Mouse (Mus musculus) embryonic facial prominence, embryonic 12.5 days (tissue): ENCODE data around the gene Gjc2. TPM values are rescaled to one million over a fixed set of nuclear protein-coding genes. Genes with fewer than 3 reads are reported as not detected.

Source experiments
- ATAC-seq: fragments of 200-750 bp; cut with Nextera tagmentation; 2 replicates; pipeline ENCODE4 v1.8.0; 2017; ENCODE audit not compliant: insufficient number of reproducible peaks, insufficient read depth, low FRiP score, low TSS enrichment
- H3K27ac ChIP-seq: fragments of 300-500 bp; sonication (generic); 2 replicates; pipeline ENCODE4 v1.5.1; 2016; ENCODE audit warnings: mild to moderate bottlenecking
- H3K27me3 ChIP-seq: fragments of 300-500 bp; sonication (generic); 2 replicates; pipeline ENCODE4 v1.6.1; 2016; ENCODE audit warnings: mild to moderate bottlenecking, moderate library complexity
- H3K36me3 ChIP-seq: fragments of 300-500 bp; sonication (generic); 2 replicates; pipeline ENCODE4 v1.6.1; 2016; ENCODE audit warnings: mild to moderate bottlenecking
- H3K4me1 ChIP-seq: fragments of 300-500 bp; sonication (generic); 2 replicates; pipeline ENCODE4 v1.6.1; 2016
- H3K4me2 ChIP-seq: fragments of 300-500 bp; sonication (generic); replicated peaks from 2 replicates; pipeline ENCODE4 v1.6.1; 2016; ENCODE audit warnings: mild to moderate bottlenecking, moderate library complexity
- H3K4me3 ChIP-seq: fragments of 300-500 bp; sonication (generic); 2 replicates; pipeline ENCODE4 v1.5.1; 2016; ENCODE audit warnings: mild to moderate bottlenecking
- H3K9ac ChIP-seq: fragments of 300-500 bp; sonication (generic); 2 replicates; pipeline ENCODE4 v1.6.1; 2016; ENCODE audit warnings: mild to moderate bottlenecking, moderate library complexity
- H3K9me3 ChIP-seq: fragments of 300-500 bp; sonication (generic); 2 replicates; pipeline ENCODE4 v1.6.1; 2016; ENCODE audit warnings: mild to moderate bottlenecking, moderate library complexity
- WGBS: fragments of 180-500 bp; shearing (Covaris S2); methylation state at CpG from one replicate; pipeline ENCODE4 v1.1.7; 2016; 5-methylcytosine and 5-hydroxymethylcytosine counted together
- polyA plus RNA-seq: library from polyadenylated mRNA; unstranded; fragments of >200 nt; fragmentation: Nextera tagmentation; extraction: Ambion mirVana; gene quantifications from 2 replicates; pipeline ENCODE4 v1.2.1, GENCODE M21; 2016

The Gjc2 gene
- polyA plus RNA-seq, 1 experiment from 2014 or later, result 1.00 TPM

DNA sequence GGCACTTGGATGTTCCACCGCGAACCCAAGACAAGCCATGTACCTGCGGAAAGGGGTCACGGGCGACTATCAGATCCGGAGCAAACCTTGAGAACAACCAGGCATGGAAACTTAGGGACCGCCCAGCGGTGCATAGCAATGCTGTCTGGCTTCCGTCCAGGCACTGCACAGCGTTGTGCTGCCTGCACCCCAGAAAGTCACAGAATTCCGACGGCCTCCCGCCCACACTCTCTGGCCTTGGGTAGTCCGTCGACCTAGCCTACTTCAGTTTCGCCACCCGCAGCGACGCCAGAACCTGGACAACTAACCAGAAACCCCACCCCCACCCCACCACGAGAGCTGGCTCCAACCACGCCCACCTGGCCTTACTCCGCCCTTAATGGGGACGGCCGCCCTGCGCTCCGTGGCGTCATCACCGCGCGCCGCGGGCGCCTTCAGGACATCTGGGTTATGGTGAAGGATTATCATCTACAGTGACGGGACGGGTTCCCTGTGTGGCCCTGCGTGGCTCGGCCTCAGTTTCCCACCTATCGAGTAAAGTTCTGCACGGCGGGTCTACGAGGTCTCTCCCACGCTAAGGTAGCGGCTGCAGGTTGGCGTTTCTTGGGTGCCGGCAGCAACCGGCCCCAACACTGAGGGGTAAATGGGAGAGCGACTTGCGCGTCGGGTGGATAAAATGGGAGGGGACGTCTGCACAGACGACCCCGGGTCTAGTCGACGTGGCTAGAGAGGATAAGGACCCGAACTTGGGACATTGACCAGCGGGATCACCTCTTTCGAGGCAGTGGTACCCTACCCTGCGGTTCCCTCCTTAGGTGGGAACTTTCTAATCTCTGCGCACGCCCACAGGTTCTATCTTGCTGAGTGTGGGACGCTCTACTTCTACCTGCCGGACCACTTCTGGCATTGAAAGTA lies 19.3 kb upstream of the Gjc2 start, which contains the start of gene Mrpl55:
Mrpl55 (plus strand) TSS at position 406 of the 915 bp plus-strand sequence.
- Histone ChIP-seq H3K4me1 (peaks cover 14% of the 10 kb centered on the region), H3K4me2 (peak within 1 kb of the TSS; percentile 73), H3K27ac (peak within 1 kb of the TSS; percentile 72), H3K27me3 (no peaks in the 10 kb centered on the region), H3K9ac (peak within 1 kb of the TSS; percentile 78), H3K36me3 (peaks cover 40% of the 10 kb centered on the region), H3K4me3 (peak within 1 kb of the TSS; percentile 89), H3K9me3 (no peaks in the 10 kb centered on the region)
- ATAC-seq, result peak; percentile 87
- under 1% methylated on average over 63 of the region's 63 CpGs for WGBS

DNA sequence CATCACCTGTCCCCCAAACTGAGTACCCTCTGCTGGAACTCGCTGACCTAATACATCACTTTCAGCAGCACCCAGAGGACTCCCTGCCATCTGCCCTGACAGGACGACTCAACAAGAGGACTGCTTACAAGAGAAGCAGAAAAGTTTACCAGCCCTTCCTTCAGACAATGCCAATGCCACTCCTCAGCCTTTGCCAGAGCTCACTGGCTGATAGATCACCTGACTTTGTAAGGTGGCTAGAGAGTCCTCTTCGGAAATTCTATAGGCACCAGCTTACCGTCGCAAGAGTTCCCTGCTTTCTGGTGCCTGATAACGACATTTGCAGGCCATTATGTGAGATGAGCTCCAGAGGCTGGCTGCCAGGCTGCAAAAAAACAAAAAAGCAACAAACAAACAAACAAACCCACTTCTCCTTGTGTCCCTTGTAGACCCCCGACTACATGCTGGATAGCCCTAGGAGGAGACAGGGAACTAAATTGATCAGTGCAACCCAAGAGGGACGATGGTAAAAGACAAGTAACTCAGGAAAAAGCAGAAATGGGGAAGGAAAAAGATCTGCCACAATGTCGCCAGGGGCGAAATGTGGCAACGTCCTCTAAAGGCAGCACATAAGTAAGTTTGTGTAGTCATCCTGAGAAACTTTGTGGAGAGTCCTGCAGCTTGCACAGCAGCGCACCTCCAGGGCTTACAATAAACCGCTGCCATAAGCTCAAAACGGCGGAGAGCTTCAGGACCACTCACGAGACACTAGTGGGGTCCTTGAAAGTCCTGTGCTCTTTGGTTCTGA lies 18.4 kb upstream of the Gjc2 start:
- no peaks in the 10 kb centered on the region for H3K9me3 ChIP-seq
- H3K4me2 ChIP-seq, result peak overlapping the region; percentile 73
- peaks cover 14% of the 10 kb centered on the region for H3K4me1 ChIP-seq
- WGBS, result 35% methylated on average over 16 of the region's 16 CpGs
- ATAC-seq, result peak; percentile 13; the same call in 1 of the 2 replicates
- peak overlapping the region; percentile 72; the same call in 1 of the 2 replicates for H3K27ac ChIP-seq
- H3K36me3 ChIP-seq, result peaks cover 34% of the 10 kb centered on the region
- H3K9ac ChIP-seq, result peak overlapping the region; percentile 78
- H3K27me3 ChIP-seq, result no peaks in the 10 kb centered on the region
- H3K4me3 ChIP-seq, result peak overlapping the region; percentile 89

DNA sequence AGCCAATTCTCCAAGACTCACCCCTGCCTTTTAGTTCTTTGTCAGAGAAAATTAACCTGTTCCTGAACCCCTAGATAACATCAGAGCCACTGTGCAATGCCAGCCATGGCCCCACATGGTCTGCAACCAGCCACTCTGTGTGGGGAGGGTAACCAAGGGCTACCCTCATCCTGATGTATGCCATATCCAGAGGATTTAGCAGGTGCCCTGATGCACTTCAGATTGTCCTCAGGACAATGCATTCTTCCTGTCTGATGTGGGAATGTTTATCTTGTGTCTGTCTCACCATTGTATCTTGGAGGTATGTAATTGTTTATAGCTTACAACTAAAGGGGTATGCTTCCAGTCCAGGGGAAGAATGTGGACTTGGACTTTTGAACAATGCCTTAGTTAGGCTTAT lies 13.2 kb upstream of the Gjc2 start:
- Histone ChIP-seq H3K4me1 (peaks cover 4% of the 10 kb centered on the region), H3K9me3 (no peaks in the 10 kb centered on the region), H3K4me3 (no peak overlapping the region), H3K4me2 (no peak overlapping the region), H3K27me3 (no peaks in the 10 kb centered on the region), H3K9ac (no peak overlapping the region), H3K27ac (no peak overlapping the region), H3K36me3 (peaks cover 12% of the 10 kb centered on the region)
- ATAC-seq, result no peak

DNA sequence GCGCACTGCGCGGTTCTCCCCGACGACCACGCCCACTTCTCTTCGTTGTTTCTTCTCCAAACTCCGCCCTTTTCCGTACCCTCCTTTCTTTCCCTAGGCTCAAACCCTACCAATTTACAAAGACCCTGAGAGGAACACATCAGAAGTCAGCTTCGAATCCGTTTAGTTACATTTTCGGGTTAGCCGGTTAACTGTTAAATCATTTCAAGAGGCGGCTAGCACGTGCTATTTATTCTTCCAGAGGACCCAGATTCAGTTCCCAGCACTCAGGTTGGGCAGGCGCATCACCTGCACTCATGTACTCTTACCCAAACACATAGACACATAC lies 9.0 kb upstream of the Gjc2 start, which contains the start of gene Guk1:
Guk1 (minus strand) TSS at position 154 of the 328 bp plus-strand sequence.
- peak within 1 kb of the TSS; percentile 54 for H3K4me2 ChIP-seq
- H3K27ac ChIP-seq, result peak within 1 kb of the TSS; percentile 89
- H3K4me3 ChIP-seq, result peak within 1 kb of the TSS; percentile 64
- H3K9me3 ChIP-seq, result no peaks in the 10 kb centered on the region
- no peak for ATAC-seq
- peak within 1 kb of the TSS; percentile 64 for H3K9ac ChIP-seq
- H3K36me3 ChIP-seq, result no peaks in the 10 kb centered on the region
- H3K4me1 ChIP-seq, result peaks cover 6% of the 10 kb centered on the region
- no peaks in the 10 kb centered on the region for H3K27me3 ChIP-seq
- 4% methylated on average over 16 of the region's 16 CpGs for WGBS

DNA sequence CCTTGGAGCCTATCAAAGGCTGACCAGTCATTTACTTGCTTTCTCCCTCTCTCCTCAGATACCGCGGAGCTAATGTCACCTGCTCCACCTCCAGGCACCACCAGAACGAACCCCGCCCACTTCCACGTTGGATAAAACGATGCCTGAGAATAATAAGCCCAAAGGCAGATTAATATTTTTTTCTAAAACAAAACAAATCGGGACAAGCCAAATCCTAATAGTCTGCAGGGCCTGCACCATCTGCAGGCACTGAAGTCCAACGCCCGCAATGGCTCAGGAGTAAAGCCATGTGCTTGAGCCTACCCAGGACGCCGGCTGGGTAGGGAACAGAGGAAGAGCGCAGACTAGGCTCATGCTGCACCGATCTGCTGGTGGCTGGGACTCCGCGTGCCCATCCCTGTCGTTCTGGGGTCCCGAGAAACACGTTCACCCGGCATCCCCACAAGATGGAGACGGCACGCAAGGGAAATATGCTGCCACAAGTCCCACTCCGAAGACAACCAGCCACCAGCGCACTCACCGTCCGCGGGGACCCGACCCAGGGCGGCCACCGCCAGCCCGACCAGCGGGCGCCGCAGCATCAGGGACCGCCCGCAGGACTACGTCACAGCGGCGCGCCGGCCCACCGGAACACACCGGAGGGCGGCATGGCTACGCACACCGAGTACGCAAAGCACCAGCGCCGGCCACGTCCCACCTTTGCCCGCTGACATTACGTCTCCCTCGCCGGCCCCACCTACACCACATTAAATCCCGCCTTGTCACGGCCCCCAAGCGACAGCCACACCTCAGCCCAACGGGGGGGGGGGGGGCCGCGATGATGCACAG lies 8.4 kb upstream of the Gjc2 start:
- Histone ChIP-seq H3K9me3 (no peaks in the 10 kb centered on the region), H3K36me3 (no peaks in the 10 kb centered on the region), H3K27ac (peak overlapping the region; percentile 89), H3K9ac (peak overlapping the region; percentile 64), H3K27me3 (no peaks in the 10 kb centered on the region), H3K4me2 (peak overlapping the region; percentile 54), H3K4me1 (peaks cover 6% of the 10 kb centered on the region), H3K4me3 (peak overlapping the region; percentile 64)
- under 1% methylated on average over 57 of the region's 59 CpGs for WGBS
- ATAC-seq, result peak; percentile 85

DNA sequence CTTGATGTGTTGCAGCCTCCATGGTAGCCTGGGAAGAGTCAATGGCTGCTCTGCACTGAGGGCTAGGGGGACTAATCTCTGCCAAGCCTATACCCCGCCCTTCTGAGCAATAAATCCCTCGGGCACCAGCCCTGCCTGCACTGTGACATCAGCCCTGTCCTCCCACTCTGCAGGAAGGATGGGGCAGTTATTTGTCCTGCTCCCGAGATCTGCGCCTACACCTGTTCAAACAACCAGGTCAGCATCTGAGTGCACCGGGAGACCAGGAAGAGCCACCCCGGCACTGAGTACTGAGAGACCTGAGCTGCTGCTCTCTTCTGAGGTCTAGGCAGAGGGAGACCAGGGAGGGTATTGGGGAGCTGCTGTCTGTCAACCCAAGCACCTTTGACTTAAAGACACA lies 4.7 kb upstream of the Gjc2 start:
- H3K4me1 ChIP-seq, result peaks cover 6% of the 10 kb centered on the region
- no peak overlapping the region for H3K4me2 ChIP-seq
- peaks cover 27% of the 10 kb centered on the region for H3K36me3 ChIP-seq
- H3K27ac ChIP-seq, result no peak overlapping the region
- no peak for ATAC-seq
- H3K27me3 ChIP-seq, result no peaks in the 10 kb centered on the region
- 81% methylated on average over 6 of the region's 6 CpGs for WGBS
- no peak overlapping the region for H3K4me3 ChIP-seq
- H3K9me3 ChIP-seq, result no peaks in the 10 kb centered on the region
- no peak overlapping the region for H3K9ac ChIP-seq

DNA sequence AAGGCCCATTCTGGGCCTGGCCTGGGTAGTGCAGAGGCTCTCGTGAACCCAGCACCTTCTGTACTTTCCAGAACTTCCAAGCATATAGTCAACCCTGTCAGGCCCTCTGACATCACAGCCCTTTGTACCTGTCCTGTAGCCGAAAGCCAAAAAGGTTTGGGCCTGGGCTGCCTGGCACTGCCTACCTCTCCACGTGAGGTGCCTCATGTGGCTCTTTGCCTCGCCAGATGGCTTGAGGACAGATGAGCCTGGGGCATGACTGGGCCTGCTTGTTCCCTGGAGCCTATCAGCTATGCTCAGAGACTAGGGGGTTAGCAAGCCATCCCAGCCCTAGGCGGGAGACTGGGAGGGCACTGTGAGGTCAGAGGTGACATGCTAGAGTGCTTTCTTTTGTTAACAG lies 2.5 kb upstream of the Gjc2 start:
- H3K27ac ChIP-seq, result no peak overlapping the region
- no peak overlapping the region for H3K4me3 ChIP-seq
- no peak overlapping the region for H3K9ac ChIP-seq
- 77% methylated on average over 5 of the region's 5 CpGs for WGBS
- no peaks in the 10 kb centered on the region for H3K9me3 ChIP-seq
- no peaks in the 10 kb centered on the region for H3K4me1 ChIP-seq
- H3K27me3 ChIP-seq, result no peaks in the 10 kb centered on the region
- H3K36me3 ChIP-seq, result peaks cover 31% of the 10 kb centered on the region
- no peak for ATAC-seq
- no peak overlapping the region for H3K4me2 ChIP-seq

DNA sequence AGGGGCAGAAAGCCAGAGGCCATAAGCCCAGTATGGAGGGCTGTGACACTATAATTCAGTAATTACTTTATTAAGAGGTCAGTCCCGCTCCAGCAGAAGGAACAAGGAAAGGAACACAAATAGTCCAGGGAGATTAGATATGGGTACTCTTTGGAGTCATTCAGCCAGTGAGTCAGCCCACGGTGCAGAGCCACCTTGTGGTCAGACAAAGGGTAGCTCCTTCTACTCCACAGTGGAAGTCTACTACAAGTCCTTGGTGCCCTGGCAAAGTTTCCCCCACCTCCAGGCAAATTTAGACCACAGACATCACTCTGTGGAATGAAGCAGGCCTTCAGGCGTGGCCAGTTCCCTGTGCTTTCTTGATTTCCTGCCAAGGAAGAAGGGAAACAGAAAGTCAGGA lies 808 bp upstream of the Gjc2 start:
- no peak overlapping the region for H3K4me2 ChIP-seq
- H3K9ac ChIP-seq, result no peak overlapping the region
- 42% methylated on average over 3 of the region's 3 CpGs for WGBS
- H3K4me1 ChIP-seq, result no peaks in the 10 kb centered on the region
- peaks cover 13% of the 10 kb centered on the region for H3K27me3 ChIP-seq
- ATAC-seq, result no peak
- H3K27ac ChIP-seq, result no peak overlapping the region
- H3K36me3 ChIP-seq, result peaks cover 31% of the 10 kb centered on the region
- H3K4me3 ChIP-seq, result no peak overlapping the region
- H3K9me3 ChIP-seq, result no peaks in the 10 kb centered on the region

DNA sequence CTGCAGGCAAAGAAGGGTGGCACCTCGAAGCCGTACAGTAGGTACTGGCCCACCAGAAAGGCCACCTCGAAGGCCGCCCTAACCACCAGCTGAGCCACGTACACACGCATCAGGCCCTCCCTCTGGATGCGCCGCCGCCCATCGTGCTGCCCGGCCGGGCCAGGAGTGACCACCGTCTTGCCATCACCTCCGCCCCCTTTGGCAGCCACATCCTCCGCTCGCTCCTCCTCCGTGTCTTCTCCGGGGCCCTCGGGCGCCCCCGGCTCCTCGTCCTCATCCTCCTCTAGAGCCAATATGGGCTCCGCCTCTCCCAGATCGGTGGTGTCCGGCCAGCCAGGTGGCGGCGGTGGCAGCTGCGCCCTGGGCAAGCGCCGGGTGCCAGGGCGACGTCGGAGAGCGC lies 6.1 kb downstream of the Gjc2 start:
- ATAC-seq, result no peak
- H3K27me3 ChIP-seq, result peaks cover 69% of the 10 kb centered on the region
- 10% methylated on average over 34 of the region's 34 CpGs for WGBS
- H3K4me3 ChIP-seq, result peak overlapping the region; percentile 19; the same call in 1 of the 2 replicates
- H3K36me3 ChIP-seq, result no peaks in the 10 kb centered on the region
- no peak overlapping the region for H3K9ac ChIP-seq
- no peaks in the 10 kb centered on the region for H3K9me3 ChIP-seq
- H3K27ac ChIP-seq, result no peak overlapping the region
- H3K4me2 ChIP-seq, result peak overlapping the region; percentile 37
- H3K4me1 ChIP-seq, result no peaks in the 10 kb centered on the region

DNA sequence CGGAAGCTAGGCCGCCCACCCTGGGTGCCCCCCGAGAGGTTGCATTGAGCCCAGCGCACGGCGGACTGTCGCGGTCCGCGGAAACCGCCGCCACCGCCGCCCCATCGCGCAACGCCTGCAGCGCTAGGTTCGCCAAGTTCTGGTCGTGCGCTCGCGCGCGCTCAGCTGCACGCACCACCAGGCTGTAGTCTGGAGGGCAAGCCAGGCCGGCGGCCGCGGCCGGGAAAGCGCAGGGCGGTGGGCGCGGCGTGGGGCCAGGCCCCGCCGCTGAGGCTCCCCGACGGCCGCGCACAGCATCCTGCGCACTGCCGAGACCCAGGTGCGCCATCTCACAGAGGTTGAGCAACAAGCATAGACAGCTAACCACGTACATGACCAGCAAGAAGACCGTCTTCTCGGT lies 6.5 kb downstream of the Gjc2 start:
- Histone ChIP-seq H3K9ac (no peak overlapping the region), H3K4me1 (no peaks in the 10 kb centered on the region), H3K4me2 (peak overlapping the region; percentile 37), H3K4me3 (peak overlapping the region; percentile 19; the same call in 1 of the 2 replicates), H3K27me3 (peaks cover 69% of the 10 kb centered on the region), H3K9me3 (no peaks in the 10 kb centered on the region), H3K36me3 (no peaks in the 10 kb centered on the region), H3K27ac (no peak overlapping the region)
- ATAC-seq, result no peak
- WGBS, result 3% methylated on average over 44 of the region's 48 CpGs

DNA sequence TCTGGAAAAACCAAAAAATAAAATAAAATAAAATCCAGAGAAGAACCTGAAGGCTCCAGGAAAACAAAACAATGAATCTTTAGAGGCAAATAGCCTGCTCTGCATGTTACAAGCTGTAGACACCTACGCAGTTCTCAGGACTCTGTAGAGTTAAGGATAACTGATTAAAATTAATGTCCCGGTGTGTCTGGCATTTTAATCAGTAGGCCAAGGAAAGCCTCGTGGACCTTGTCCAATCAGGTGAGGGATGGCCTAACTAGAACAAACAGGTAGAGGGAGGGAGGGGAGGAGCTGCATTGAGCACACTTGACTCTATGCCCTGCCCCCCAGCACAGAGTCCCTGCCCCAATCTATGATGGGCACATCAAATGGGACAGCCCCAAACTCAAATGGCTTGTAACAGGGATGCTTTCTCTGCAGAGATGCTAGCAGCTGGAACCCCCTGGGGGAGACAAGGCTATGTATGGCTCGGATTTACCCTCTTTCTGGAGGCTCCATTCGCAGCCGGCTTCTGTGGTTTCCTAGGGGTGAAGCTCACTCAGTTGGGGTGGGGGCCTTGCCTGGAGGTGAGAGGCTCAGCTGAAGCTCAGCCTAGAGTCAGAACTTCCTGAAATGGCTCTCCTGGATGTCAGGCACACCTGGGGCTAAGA lies 8.7 kb downstream of the Gjc2 start:
- ATAC-seq, result no peak
- Histone ChIP-seq H3K27me3 (peaks cover 61% of the 10 kb centered on the region), H3K4me2 (no peak overlapping the region), H3K9me3 (no peaks in the 10 kb centered on the region), H3K4me3 (no peak overlapping the region), H3K27ac (no peak overlapping the region), H3K4me1 (no peaks in the 10 kb centered on the region), H3K36me3 (no peaks in the 10 kb centered on the region), H3K9ac (no peak overlapping the region)
- 62% methylated on average over 6 of the region's 6 CpGs for WGBS
